ENCODE assay signal across 20 mouse cellular contexts in the genomic region with DNA sequence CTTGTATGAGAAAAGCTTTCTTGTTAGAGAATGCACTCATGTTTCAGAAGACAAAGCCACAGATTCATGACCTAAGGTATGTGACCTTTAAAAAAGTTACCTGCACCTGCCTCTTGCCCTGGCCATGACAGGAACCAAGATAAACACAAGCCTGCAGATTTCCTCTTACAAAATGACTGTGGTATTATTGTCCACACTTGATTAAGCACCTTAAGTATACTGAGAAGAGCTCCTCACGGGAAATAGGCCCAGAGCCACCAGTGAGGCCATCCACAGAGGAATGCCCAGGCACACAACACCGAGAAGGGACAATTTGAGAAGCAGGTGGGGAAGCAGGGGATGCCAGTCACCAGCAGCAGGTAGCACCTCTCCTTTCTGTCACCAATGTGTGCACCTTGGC. TPM values are rescaled to one million over a fixed set of nuclear protein-coding genes. Genes with fewer than 3 reads are reported as not detected.
DNase-seq lines count a peak whose midpoint lies in the region; TF ChIP-seq lines count a peak whose summit lies in the region.
"Had no signal": no experiment of that assay in that cellular context is flagged by ENCODE, and none has a peak within 500 bp of the region (broad histone marks: within the 10 kb centered on the region; RNA-seq: fewer than 3 reads in every experiment).

No protein-coding gene starts in this region.

- no peak overlapping the region for H3K4me3 ChIP-seq in gastrocnemius, adult 2 months
- H3K4me3 ChIP-seq: embryonic facial prominence, embryonic 10.5 days; embryonic facial prominence, embryonic 12.5 days; forebrain, embryonic 13.5 days; forebrain, embryonic 15.5 days had no signal

- no peak for TF ChIP-seq CTCF in gastrocnemius, adult 2 months (IDR thresholded peaks at IDR 0.05)

- intact Hi-C loops in gastrocnemius, adult 2 months (cut with DNase I), result no loop called here

- no peak for DNase-seq in gastrocnemius, adult 2 months
- DNase-seq in gastrocnemius, postnatal 10 days, result no peak
- DNase-seq in lung, adult 18-20 months, result peak; percentile 12 to 33
- DNase-seq in lung, postnatal 4 days, result no peak
- peak; percentile 23 for DNase-seq in lung, postnatal 36 days
- no peak for DNase-seq in lung, postnatal 25 days (ENCODE audit: low spot score)
- no peak for DNase-seq in ovary, postnatal 36 days (ENCODE audit: low spot score)
- DNase-seq: adrenal gland, adult 2 months; adrenal gland, postnatal 10 days; adrenal gland, postnatal 25 days; cerebellum, adult 11-12 months; cerebellum, adult 2 months; cerebellum, adult 9-10 months; cerebellum, postnatal 10 days; cerebellum, postnatal 25 days had no signal

- peak overlapping the region; percentile 5; the same call in 1 of the 2 replicates for H3K27ac ChIP-seq in gastrocnemius, adult 2 months
- H3K27ac ChIP-seq: embryonic facial prominence, embryonic 10.5 days; embryonic facial prominence, embryonic 12.5 days; forebrain, embryonic 13.5 days; forebrain, embryonic 15.5 days had no signal

RNA-seq across cellular contexts. Expression of gene Lnx1, which starts 18.9 kb away (rescaled TPM):
- 1 to 10 TPM; 3.4 to 4.9 TPM for total RNA-seq in gastrocnemius, adult 2 months (2021)
- total RNA-seq in gastrocnemius, postnatal 10 days (2021), result 1 to 10 TPM; 1.3 to 2.0 TPM
- total RNA-seq: MEL had no signal

Comparison
In these comparisons a context has a peak if more than half of its experiments do, and no peak if none do; other contexts are left out.
1. DNase-seq: peak in lung, adult 18-20 months (2 of 2) and lung, postnatal 36 days (single experiment); none in gastrocnemius, adult 2 months (single experiment), gastrocnemius, postnatal 10 days (single experiment), lung, postnatal 4 days (0 of 2), lung, postnatal 25 days (single experiment) and ovary, postnatal 36 days (single experiment).